Mouse (Mus musculus) embryonic fibroblast, embryonic 13.5 days (primary cell): ENCODE measurements around the gene Gm10643. TPM values are rescaled to one million over a fixed set of nuclear protein-coding genes. Genes with fewer than 3 reads are reported as not detected.

ENCODE experiments used
- H3K27ac ChIP-seq: 2 replicates; pipeline ENCODE4 v1.5.1; 2012; ENCODE audit warnings: low read length, control low read depth, inconsistent platforms; ENCODE audit not compliant: insufficient read depth
- H3K4me1 ChIP-seq: 2 replicates; pipeline ENCODE4 v1.6.1; 2011; ENCODE audit warnings: low read length; ENCODE audit not compliant: control insufficient read depth, insufficient read depth
- H3K4me3 ChIP-seq: 2 replicates; pipeline ENCODE4 v1.5.1; 2011; ENCODE audit warnings: mild to moderate bottlenecking, control low read depth, low read length; ENCODE audit not compliant: insufficient read depth
- CTCF ChIP-seq: IDR thresholded peaks from 2 replicates; pipeline ENCODE4 v1.5.1; 2011; ENCODE audit warnings: mild to moderate bottlenecking, control low read depth, low read length, moderate library complexity, borderline replicate concordance; ENCODE audit not compliant: insufficient read depth
- POLR2A ChIP-seq: IDR thresholded peaks from 2 replicates; pipeline ENCODE4 v1.6.1; 2011; ENCODE audit warnings: low read depth, mild to moderate bottlenecking, control low read depth, low read length, moderate library complexity
- polyA plus RNA-seq: library from polyadenylated mRNA; stranded (reverse); fragments of >200 nt; gene quantifications from 2 replicates; pipeline ENCODE4 v1.2.4, GENCODE M21; 2011; ENCODE audit warnings: low read depth; ENCODE audit not compliant: missing spikeins, insufficient read length

Gm10643 gene
- polyA plus RNA-seq, 1 experiment, result 1.7 TPM

- TF ChIP-seq CTCF, result no peak
- no peak for TF ChIP-seq POLR2A
- H3K4me3 ChIP-seq, result no peak overlapping the region
- H3K4me1 ChIP-seq, result peaks cover 11% of the 10 kb centered on the region
- no peak overlapping the region for H3K27ac ChIP-seq
Measured at GRCm38 (mm10) chr8:84073230-84073976, 8.5 kb upstream of the Gm10643 start.

- Histone ChIP-seq H3K4me1 (peaks cover 15% of the 10 kb centered on the region), H3K27ac (no peak overlapping the region), H3K4me3 (no peak overlapping the region)
- TF ChIP-seq CTCF (no peak), POLR2A (no peak)
Measured at GRCm38 (mm10) chr8:84072321-84072720, 7.4 kb upstream of the Gm10643 start.

GRCm38 (mm10) chr8:84071921-84072320 lies 7.0 kb upstream of the Gm10643 start:
- Histone ChIP-seq H3K4me3 (no peak overlapping the region), H3K4me1 (peaks cover 15% of the 10 kb centered on the region), H3K27ac (no peak overlapping the region)
- TF ChIP-seq CTCF (no peak), POLR2A (no peak)

- no peak overlapping the region for H3K27ac ChIP-seq
- H3K4me3 ChIP-seq, result no peak overlapping the region
- peaks cover 15% of the 10 kb centered on the region for H3K4me1 ChIP-seq
- TF ChIP-seq POLR2A, result no peak
- no peak for TF ChIP-seq CTCF
Measured at GRCm38 (mm10) chr8:84070667-84071066, 5.7 kb upstream of the Gm10643 start.

- Histone ChIP-seq H3K4me3 (no peak overlapping the region), H3K27ac (no peak overlapping the region), H3K4me1 (peaks cover 15% of the 10 kb centered on the region)
- TF ChIP-seq CTCF (no peak), POLR2A (no peak)
Measured at GRCm38 (mm10) chr8:84070241-84070640, 5.3 kb upstream of the Gm10643 start.

GRCm38 (mm10) chr8:84069750-84070149 lies 4.8 kb upstream of the Gm10643 start:
- Histone ChIP-seq H3K27ac (no peak overlapping the region), H3K4me1 (peaks cover 15% of the 10 kb centered on the region), H3K4me3 (no peak overlapping the region)
- no peak for TF ChIP-seq POLR2A
- no peak for TF ChIP-seq CTCF

GRCm38 (mm10) chr8:84069169-84069568 lies 4.2 kb upstream of the Gm10643 start:
- Histone ChIP-seq H3K27ac (no peak overlapping the region), H3K4me3 (no peak overlapping the region), H3K4me1 (peaks cover 17% of the 10 kb centered on the region)
- no peak for TF ChIP-seq CTCF
- no peak for TF ChIP-seq POLR2A

- Histone ChIP-seq H3K27ac (no peak overlapping the region), H3K4me3 (no peak overlapping the region), H3K4me1 (peaks cover 24% of the 10 kb centered on the region)
- TF ChIP-seq CTCF (no peak), POLR2A (no peak)
Measured at GRCm38 (mm10) chr8:84068316-84069035, 3.5 kb upstream of the Gm10643 start.

GRCm38 (mm10) chr8:84067911-84068310 lies 3.0 kb upstream of the Gm10643 start:
- TF ChIP-seq POLR2A (no peak), CTCF (no peak)
- H3K27ac ChIP-seq, result no peak overlapping the region
- peak overlapping the region; percentile 48 for H3K4me3 ChIP-seq
- H3K4me1 ChIP-seq, result peaks cover 24% of the 10 kb centered on the region

GRCm38 (mm10) chr8:84067047-84067573 lies 2.2 kb upstream of the Gm10643 start:
- TF ChIP-seq POLR2A (peak; percentile 87), CTCF (no peak)
- Histone ChIP-seq H3K4me3 (peak overlapping the region; percentile 48), H3K4me1 (peaks cover 24% of the 10 kb centered on the region), H3K27ac (no peak overlapping the region)
